Mouse (Mus musculus) kidney, adult 2 months (tissue): ENCODE measurements around the gene Mettl7a1.

Experiments used
- CTCF ChIP-seq: fragments of 200-500 bp; conservative IDR thresholded peaks from 2 replicates; pipeline ENCODE4 v1.5.1; 2011; ENCODE audit warnings: low read depth, mild to moderate bottlenecking, control low read depth, low read length, moderate library complexity, mixed read lengths; ENCODE audit not compliant: insufficient read depth, insufficient read length
- POLR2A ChIP-seq: fragments of 200-500 bp; IDR thresholded peaks from one replicate; pipeline ENCODE4 v1.6.1; 2011; ENCODE audit warnings: low read depth, low read length, control low read depth

DNA sequence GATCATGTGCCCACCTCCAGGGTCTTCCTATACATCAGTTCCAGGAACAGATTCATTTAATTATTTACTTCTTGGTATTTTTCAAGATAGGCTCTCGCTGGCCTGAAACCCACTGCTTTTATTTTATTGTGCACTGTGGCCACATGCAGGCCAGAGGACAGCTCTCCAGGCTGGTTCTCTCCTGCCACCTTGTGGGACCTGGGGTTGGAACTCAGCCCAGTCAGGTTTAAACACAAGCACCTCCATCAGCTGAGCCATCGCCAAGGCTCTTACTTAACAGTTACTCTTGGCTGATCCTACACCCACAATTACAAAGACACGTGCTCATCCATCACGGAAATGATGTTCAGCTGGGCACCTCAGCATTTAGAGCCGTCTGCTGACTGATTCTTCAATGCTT lies 17.2 kb downstream of the Mettl7a1 start:
- TF ChIP-seq POLR2A (no peak), CTCF (peak; percentile 85)
